Mouse (Mus musculus) lung, embryonic 15.5 days (tissue): ENCODE measurements around the gene Klf12. TPM values are rescaled to one million over a fixed set of nuclear protein-coding genes. Genes with fewer than 3 reads are reported as not detected.

Experiments used
- ATAC-seq: fragments of 200-750 bp; cut with Nextera tagmentation; 2 replicates; pipeline ENCODE4 v1.8.0; 2017; ENCODE audit warnings: moderate number of reproducible peaks, borderline replicate concordance; ENCODE audit not compliant: low FRiP score, low TSS enrichment; ENCODE audit errors: extremely low read depth
- H3K27ac ChIP-seq: fragments of 300-500 bp; sonication (generic); 2 replicates; pipeline ENCODE4 v1.5.1; 2015; ENCODE audit warnings: moderate library complexity, mild to moderate bottlenecking, inconsistent platforms
- H3K27me3 ChIP-seq: fragments of 300-500 bp; sonication (generic); 2 replicates; pipeline ENCODE4 v1.6.1; 2015; ENCODE audit warnings: inconsistent platforms
- H3K36me3 ChIP-seq: fragments of 300-500 bp; sonication (generic); 2 replicates; pipeline ENCODE4 v1.6.1; 2015; ENCODE audit warnings: inconsistent platforms
- H3K4me1 ChIP-seq: fragments of 300-500 bp; sonication (generic); 2 replicates; pipeline ENCODE4 v1.6.1; 2015; ENCODE audit warnings: inconsistent platforms
- H3K4me2 ChIP-seq: fragments of 300-500 bp; sonication (generic); 2 replicates; pipeline ENCODE4 v1.6.1; 2015; ENCODE audit warnings: inconsistent platforms, mild to moderate bottlenecking, moderate library complexity
- H3K4me3 ChIP-seq: fragments of 300-500 bp; sonication (generic); 2 replicates; pipeline ENCODE4 v1.5.1; 2015; ENCODE audit warnings: mild to moderate bottlenecking, inconsistent platforms
- H3K9ac ChIP-seq: fragments of 300-500 bp; sonication (generic); 2 replicates; pipeline ENCODE4 v1.6.1; 2015; ENCODE audit warnings: inconsistent platforms
- H3K9me3 ChIP-seq: fragments of 300-500 bp; sonication (generic); 2 replicates; pipeline ENCODE4 v1.6.1; 2016; ENCODE audit warnings: inconsistent platforms
- WGBS: fragments of 180-500 bp; shearing (Covaris S2); methylation state at CpG from one replicate; pipeline ENCODE4 v1.1.7; 2015; 5-methylcytosine and 5-hydroxymethylcytosine counted together
- polyA plus RNA-seq: library from polyadenylated mRNA; unstranded; fragments of >200 nt; fragmentation: Nextera tagmentation; extraction: Ambion mirVana; gene quantifications from 2 replicates; pipeline ENCODE4 v1.2.1, GENCODE M21; 2015

Klf12 gene
- polyA plus RNA-seq, 1 experiment from 2014 or later = 11.6 TPM

DNA sequence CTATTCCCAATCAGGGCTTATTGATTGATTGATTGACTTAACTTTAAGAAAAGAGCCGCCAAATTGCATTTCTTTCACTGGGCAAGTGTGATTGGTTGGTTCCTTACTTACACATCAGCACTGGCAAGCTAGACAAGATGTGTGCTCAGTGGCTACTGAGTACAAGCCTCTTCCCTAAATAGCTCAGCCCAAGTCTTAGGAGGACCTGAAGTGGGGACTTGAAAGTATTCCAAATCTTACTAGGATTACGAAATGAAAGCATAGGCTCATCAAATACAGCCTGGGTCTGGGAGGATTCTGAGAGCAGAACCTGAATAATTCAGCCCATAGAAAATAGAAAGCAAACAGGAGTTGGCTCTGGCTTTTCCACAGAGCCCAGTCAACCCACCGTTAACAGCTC lies 303.3 kb downstream of the Klf12 start:
- WGBS = 57% methylated on average over 3 of the region's 3 CpGs
- no peak for ATAC-seq

GRCm38 (mm10) chr14:99967920-99968319 lies 316.6 kb downstream of the Klf12 start:
- no peak overlapping the region for H3K4me3 ChIP-seq
- H3K4me2 ChIP-seq = no peak overlapping the region
- WGBS = 67% methylated on average over 4 of the region's 4 CpGs
- H3K4me1 ChIP-seq = no peaks in the 10 kb centered on the region
- H3K27ac ChIP-seq = no peak overlapping the region
- no peaks in the 10 kb centered on the region for H3K27me3 ChIP-seq
- ATAC-seq = no peak
- no peak overlapping the region for H3K9ac ChIP-seq
- no peaks in the 10 kb centered on the region for H3K9me3 ChIP-seq
- no peaks in the 10 kb centered on the region for H3K36me3 ChIP-seq

More for the DNA sequence above, 303.3 kb downstream of the Klf12 start:
- no peak overlapping the region for H3K9ac ChIP-seq
- no peaks in the 10 kb centered on the region for H3K9me3 ChIP-seq
- H3K27ac ChIP-seq = no peak overlapping the region
- H3K4me3 ChIP-seq = no peak overlapping the region
- H3K4me1 ChIP-seq = no peaks in the 10 kb centered on the region
- no peaks in the 10 kb centered on the region for H3K27me3 ChIP-seq
- no peaks in the 10 kb centered on the region for H3K36me3 ChIP-seq
- H3K4me2 ChIP-seq = no peak overlapping the region

DNA sequence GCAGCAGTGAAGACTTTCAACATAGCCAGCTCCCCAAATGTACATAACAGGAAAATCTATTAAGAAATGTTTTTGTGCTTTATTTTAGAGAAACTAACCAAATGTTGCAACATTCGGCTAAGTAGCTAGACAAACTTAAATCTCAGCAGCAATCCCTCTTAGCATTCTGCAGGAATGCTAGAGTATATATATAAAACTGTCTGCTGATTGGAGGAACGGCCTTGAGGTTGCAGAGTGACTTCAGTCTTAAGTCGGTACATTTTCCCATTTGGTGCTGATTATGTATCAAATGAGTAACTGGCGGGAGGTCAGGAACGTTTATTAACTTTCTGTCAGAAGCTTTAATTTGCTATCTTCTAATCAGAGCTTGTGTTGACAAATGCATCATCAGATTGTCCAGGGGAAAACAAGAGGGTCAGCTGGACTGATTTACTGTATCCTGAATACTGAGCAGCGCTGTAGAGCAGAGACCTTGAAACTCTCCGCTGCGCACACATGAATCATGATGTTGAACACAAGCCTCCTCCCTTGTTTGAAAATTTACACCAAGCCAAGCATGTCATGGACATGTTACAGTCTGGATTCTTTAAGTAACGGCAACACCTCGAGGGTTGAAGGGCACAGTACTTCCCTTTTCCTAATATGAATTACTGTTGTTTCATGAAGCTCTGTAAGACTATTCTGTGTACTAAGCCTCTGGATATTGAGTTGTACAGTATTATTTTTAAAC lies 323.8 kb downstream of the Klf12 start:
- H3K9ac ChIP-seq = no peak overlapping the region
- no peak overlapping the region for H3K4me3 ChIP-seq
- peak overlapping the region; percentile 12; the same call in 1 of the 2 replicates for H3K27ac ChIP-seq
- H3K9me3 ChIP-seq = no peaks in the 10 kb centered on the region
- WGBS = 48% methylated on average over 10 of the region's 10 CpGs
- H3K27me3 ChIP-seq = no peaks in the 10 kb centered on the region
- peak; percentile 78; the same call in 1 of the 2 replicates for ATAC-seq
- H3K36me3 ChIP-seq = no peaks in the 10 kb centered on the region
- H3K4me1 ChIP-seq = no peaks in the 10 kb centered on the region
- H3K4me2 ChIP-seq = no peak overlapping the region

GRCm38 (mm10) chr14:99955133-99955532 lies 329.3 kb downstream of the Klf12 start:
- Histone ChIP-seq H3K9me3 (no peaks in the 10 kb centered on the region), H3K4me2 (no peak overlapping the region), H3K27ac (no peak overlapping the region), H3K4me3 (no peak overlapping the region), H3K36me3 (no peaks in the 10 kb centered on the region), H3K27me3 (no peaks in the 10 kb centered on the region), H3K4me1 (no peaks in the 10 kb centered on the region), H3K9ac (no peak overlapping the region)
- ATAC-seq = no peak
- WGBS = 85% methylated on average over 4 of the region's 4 CpGs

DNA sequence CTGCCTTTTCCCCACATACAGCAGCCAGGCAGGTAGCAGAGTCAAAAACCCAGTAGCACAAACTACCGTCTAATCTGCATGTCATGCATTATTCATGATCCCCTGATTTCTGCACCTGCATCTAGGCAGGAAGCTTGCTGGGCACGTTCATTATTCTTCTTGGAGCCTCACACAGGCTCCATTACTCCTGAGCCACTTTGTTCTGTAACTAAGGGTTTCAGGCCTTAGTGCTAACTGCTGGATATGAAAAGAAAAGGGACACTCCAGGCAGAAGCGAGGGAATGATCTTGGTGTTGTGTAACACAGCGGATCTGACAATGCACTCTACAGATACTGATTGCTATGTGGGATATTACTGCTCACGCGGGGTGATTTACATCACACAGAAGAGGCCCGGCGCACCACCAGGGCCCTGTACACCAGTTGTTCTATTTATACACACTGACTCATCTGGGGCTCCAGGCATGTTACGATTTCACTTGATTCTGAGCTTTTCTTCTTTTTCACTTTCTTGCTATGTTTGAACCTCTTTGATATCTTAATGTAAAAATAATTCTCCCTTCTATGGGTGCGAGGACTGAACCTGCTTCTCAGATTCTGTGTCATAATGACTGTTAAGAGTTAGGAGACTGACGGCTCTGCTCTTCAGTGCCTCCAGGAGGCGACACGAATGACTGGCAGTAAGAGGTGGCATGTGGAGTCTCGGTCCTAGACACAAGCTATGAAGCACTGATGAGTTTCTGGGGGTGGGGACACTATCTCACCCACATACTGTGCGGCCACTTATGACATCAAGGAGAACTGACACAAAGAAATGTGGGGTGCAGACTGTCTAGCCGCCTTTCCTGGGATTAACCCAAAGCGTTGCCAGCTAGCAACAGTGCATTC lies 340.0 kb downstream of the Klf12 start:
- WGBS = 76% methylated on average over 17 of the region's 17 CpGs
- Histone ChIP-seq H3K4me3 (no peak overlapping the region), H3K4me2 (no peak overlapping the region)

GRCm38 (mm10) chr14:99943156-99943555 lies 341.3 kb downstream of the Klf12 start:
- 1% methylated on average over 8 of the region's 8 CpGs for WGBS

More for the DNA sequence above, 340.0 kb downstream of the Klf12 start:
- Histone ChIP-seq H3K9me3 (no peaks in the 10 kb centered on the region), H3K27me3 (no peaks in the 10 kb centered on the region), H3K4me1 (peaks cover 16% of the 10 kb centered on the region), H3K36me3 (no peaks in the 10 kb centered on the region), H3K27ac (no peak overlapping the region), H3K9ac (no peak overlapping the region)
- no peak for ATAC-seq

DNA sequence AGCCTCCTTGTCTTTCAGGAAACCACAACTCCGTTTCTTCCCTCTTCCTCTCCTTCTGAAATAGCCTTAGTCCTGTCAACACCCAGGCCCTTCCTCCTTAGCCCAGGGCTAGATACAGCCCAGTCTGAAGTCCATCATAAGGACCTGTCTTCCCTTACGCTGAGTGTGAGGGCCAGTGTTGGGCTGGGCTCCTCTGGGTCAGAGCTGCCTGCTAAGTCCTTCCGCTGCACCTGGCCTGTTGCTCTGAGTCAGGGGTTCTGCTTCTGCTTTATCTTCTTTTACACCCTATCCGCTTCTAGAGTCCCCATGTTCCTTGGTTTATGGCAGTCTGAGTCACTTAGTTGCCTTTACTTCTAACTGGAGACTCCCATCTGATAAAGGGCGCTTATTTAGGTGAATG lies 351.0 kb downstream of the Klf12 start:
- no peaks in the 10 kb centered on the region for H3K27me3 ChIP-seq
- H3K4me3 ChIP-seq = no peak overlapping the region
- H3K9me3 ChIP-seq = no peaks in the 10 kb centered on the region
- ATAC-seq = no peak
- no peak overlapping the region for H3K4me2 ChIP-seq
- 81% methylated on average over 5 of the region's 5 CpGs for WGBS
- no peak overlapping the region for H3K27ac ChIP-seq
- no peaks in the 10 kb centered on the region for H3K36me3 ChIP-seq
- no peak overlapping the region for H3K9ac ChIP-seq
- no peaks in the 10 kb centered on the region for H3K4me1 ChIP-seq

More at GRCm38 (mm10) chr14:99943156-99943555, 341.3 kb downstream of the Klf12 start:
- Histone ChIP-seq H3K4me2 (peak overlapping the region; percentile 35), H3K4me3 (no peak overlapping the region), H3K27me3 (no peaks in the 10 kb centered on the region), H3K4me1 (peaks cover 16% of the 10 kb centered on the region), H3K36me3 (no peaks in the 10 kb centered on the region), H3K9me3 (no peaks in the 10 kb centered on the region), H3K9ac (no peak overlapping the region), H3K27ac (peak overlapping the region; percentile 68)
- ATAC-seq = peak; percentile 76; the same call in 1 of the 2 replicates

- no peaks in the 10 kb centered on the region for H3K36me3 ChIP-seq
- WGBS = 6% methylated on average over 4 of the region's 4 CpGs
- no peaks in the 10 kb centered on the region for H3K27me3 ChIP-seq
- no peaks in the 10 kb centered on the region for H3K9me3 ChIP-seq
- no peak overlapping the region for H3K4me2 ChIP-seq
- no peak overlapping the region for H3K9ac ChIP-seq
- H3K27ac ChIP-seq = no peak overlapping the region
- H3K4me3 ChIP-seq = no peak overlapping the region
- ATAC-seq = no peak
- no peaks in the 10 kb centered on the region for H3K4me1 ChIP-seq
Measured at GRCm38 (mm10) chr14:99931879-99932278, 352.6 kb downstream of the Klf12 start.

GRCm38 (mm10) chr14:99911912-99912311 lies 372.6 kb downstream of the Klf12 start:
- WGBS = 72% methylated on average over 3 of the region's 3 CpGs
- no peak overlapping the region for H3K4me3 ChIP-seq
- H3K9ac ChIP-seq = no peak overlapping the region
- no peaks in the 10 kb centered on the region for H3K4me1 ChIP-seq
- H3K9me3 ChIP-seq = no peaks in the 10 kb centered on the region
- no peaks in the 10 kb centered on the region for H3K36me3 ChIP-seq
- no peaks in the 10 kb centered on the region for H3K27me3 ChIP-seq
- no peak overlapping the region for H3K4me2 ChIP-seq
- no peak overlapping the region for H3K27ac ChIP-seq
- ATAC-seq = no peak

DNA sequence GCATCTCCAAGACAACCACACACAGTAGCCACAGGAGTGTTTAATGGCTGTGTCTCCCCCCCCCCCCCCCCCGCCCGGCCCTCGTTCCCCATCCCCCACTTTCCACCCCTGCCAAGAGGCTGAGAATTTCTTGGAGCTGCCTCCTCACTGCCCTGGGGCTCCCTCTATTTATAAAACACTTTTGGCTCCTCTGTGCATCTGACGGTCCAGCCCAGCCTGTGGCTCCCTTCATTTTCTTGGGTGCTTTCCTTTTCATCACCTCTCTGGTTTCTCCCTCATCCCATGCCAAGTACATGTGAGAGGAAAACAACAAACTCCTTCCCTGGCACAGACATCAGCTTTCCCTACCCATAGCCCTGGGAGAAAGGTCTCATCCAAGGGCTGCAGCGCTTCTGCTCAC lies 373.6 kb downstream of the Klf12 start:
- Histone ChIP-seq H3K4me2 (no peak overlapping the region), H3K4me3 (no peak overlapping the region), H3K9me3 (no peaks in the 10 kb centered on the region), H3K9ac (no peak overlapping the region), H3K36me3 (no peaks in the 10 kb centered on the region), H3K27me3 (no peaks in the 10 kb centered on the region), H3K4me1 (no peaks in the 10 kb centered on the region), H3K27ac (no peak overlapping the region)
- ATAC-seq = no peak
- WGBS = 56% methylated on average over 4 of the region's 5 CpGs

- Histone ChIP-seq H3K4me2 (no peak overlapping the region), H3K4me3 (no peak overlapping the region), H3K9ac (no peak overlapping the region), H3K36me3 (no peaks in the 10 kb centered on the region), H3K9me3 (no peaks in the 10 kb centered on the region), H3K27ac (no peak overlapping the region), H3K27me3 (no peaks in the 10 kb centered on the region), H3K4me1 (no peaks in the 10 kb centered on the region)
- ATAC-seq = no peak
- 91% methylated on average over 3 of the region's 3 CpGs for WGBS
Measured at GRCm38 (mm10) chr14:99900902-99901301, 383.6 kb downstream of the Klf12 start.

GRCm38 (mm10) chr14:99898861-99899260 lies 385.6 kb downstream of the Klf12 start:
- Histone ChIP-seq H3K4me1 (no peaks in the 10 kb centered on the region), H3K4me3 (no peak overlapping the region), H3K27me3 (no peaks in the 10 kb centered on the region), H3K9ac (no peak overlapping the region), H3K4me2 (no peak overlapping the region), H3K36me3 (no peaks in the 10 kb centered on the region), H3K27ac (no peak overlapping the region), H3K9me3 (no peaks in the 10 kb centered on the region)
- 63% methylated on average over 3 of the region's 3 CpGs for WGBS
- no peak for ATAC-seq
